Mouse (Mus musculus) stomach, embryonic 14.5 days (tissue): ENCODE measurements around the gene Fam168b. TPM values are rescaled to one million over a fixed set of nuclear protein-coding genes. Genes with fewer than 3 reads are reported as not detected.

ENCODE experiments used
- ATAC-seq: fragments of 200-750 bp; cut with Nextera tagmentation; 2 replicates; pipeline ENCODE4 v1.8.0; 2017; ENCODE audit warnings: low read depth, moderate TSS enrichment; ENCODE audit not compliant: insufficient number of reproducible peaks, insufficient read depth, low FRiP score
- H3K27ac ChIP-seq: fragments of 300-500 bp; sonication (generic); 2 replicates; pipeline ENCODE4 v1.5.1; 2014; ENCODE audit warnings: mild to moderate bottlenecking, low read length, moderate library complexity, mixed read lengths
- H3K27me3 ChIP-seq: fragments of 300-500 bp; sonication (generic); 2 replicates; pipeline ENCODE4 v1.6.1; 2014; ENCODE audit warnings: low read length, control low read depth, mixed read lengths; ENCODE audit not compliant: control insufficient read depth, insufficient read depth
- H3K36me3 ChIP-seq: fragments of 300-500 bp; sonication (generic); 2 replicates; pipeline ENCODE4 v1.6.1; 2014; ENCODE audit warnings: mild to moderate bottlenecking, control low read depth, low read length, moderate library complexity, mixed read lengths; ENCODE audit not compliant: control insufficient read depth, insufficient read depth
- H3K4me1 ChIP-seq: fragments of 300-500 bp; sonication (generic); 2 replicates; pipeline ENCODE4 v1.6.1; 2014; ENCODE audit warnings: low read length, control low read depth, mixed read lengths; ENCODE audit not compliant: control insufficient read depth, insufficient read depth
- H3K4me2 ChIP-seq: fragments of 300-500 bp; sonication (generic); replicated peaks from 2 replicates; pipeline ENCODE4 v1.6.1; 2014; ENCODE audit warnings: low read depth, low read length, control low read depth
- H3K4me3 ChIP-seq: fragments of 300-500 bp; sonication (generic); 2 replicates; pipeline ENCODE4 v1.5.1; 2014; ENCODE audit warnings: low read depth, low read length, control low read depth
- H3K9ac ChIP-seq: fragments of 300-500 bp; sonication (generic); replicated peaks from 2 replicates; pipeline ENCODE4 v1.6.1; 2014; ENCODE audit warnings: low read depth, mild to moderate bottlenecking, control low read depth, low read length, moderate library complexity, mixed read lengths
- H3K9me3 ChIP-seq: fragments of 300-500 bp; sonication (generic); 2 replicates; pipeline ENCODE4 v1.6.1; 2016; ENCODE audit warnings: low read depth, low read length, control low read depth; ENCODE audit not compliant: control insufficient read depth
- WGBS: fragments of 180-500 bp; shearing (Covaris S2); extraction: QIAGEN DNeasy Blood & Tissue Kit; methylation state at CpG from one replicate; pipeline ENCODE4 v1.1.7; 2014; 5-methylcytosine and 5-hydroxymethylcytosine counted together
- polyA plus RNA-seq: library from polyadenylated mRNA; unstranded; fragments of >200 nt; fragmentation: Nextera tagmentation; extraction: Ambion mirVana; gene quantifications from 2 replicates; pipeline ENCODE4 v1.2.1, GENCODE M21; 2014

The Fam168b gene
- polyA plus RNA-seq, 1 experiment from 2014 or later, result 56.1 TPM

- H3K9me3 ChIP-seq, result no peaks in the 10 kb centered on the region
- no peaks in the 10 kb centered on the region for H3K4me1 ChIP-seq
- no peak overlapping the region for H3K27ac ChIP-seq
- no peaks in the 10 kb centered on the region for H3K27me3 ChIP-seq
- 66% methylated on average over 5 of the region's 5 CpGs for WGBS
- H3K9ac ChIP-seq, result no peak overlapping the region
- H3K36me3 ChIP-seq, result no peaks in the 10 kb centered on the region; the same call in 1 of the 2 replicates
- no peak overlapping the region for H3K4me2 ChIP-seq
- H3K4me3 ChIP-seq, result no peak overlapping the region
- ATAC-seq, result no peak
Measured at GRCm38 (mm10) chr1:34858671-34859070, 15.8 kb upstream of the Fam168b start.

GRCm38 (mm10) chr1:34855056-34855739 lies 12.3 kb upstream of the Fam168b start:
- WGBS, result 61% methylated on average over 12 of the region's 12 CpGs
- no peak overlapping the region for H3K9ac ChIP-seq
- peaks cover 2% of the 10 kb centered on the region; the same call in 1 of the 2 replicates for H3K4me1 ChIP-seq
- ATAC-seq, result no peak
- no peak overlapping the region for H3K27ac ChIP-seq
- H3K4me2 ChIP-seq, result no peak overlapping the region
- no peaks in the 10 kb centered on the region for H3K36me3 ChIP-seq
- no peaks in the 10 kb centered on the region for H3K9me3 ChIP-seq
- H3K27me3 ChIP-seq, result no peaks in the 10 kb centered on the region
- no peak overlapping the region for H3K4me3 ChIP-seq

GRCm38 (mm10) chr1:34853786-34854185 lies 10.9 kb upstream of the Fam168b start:
- Histone ChIP-seq H3K9ac (no peak overlapping the region), H3K4me1 (peaks cover 5% of the 10 kb centered on the region; the same call in 1 of the 2 replicates), H3K4me2 (no peak overlapping the region), H3K9me3 (no peaks in the 10 kb centered on the region), H3K27ac (no peak overlapping the region), H3K36me3 (no peaks in the 10 kb centered on the region), H3K4me3 (no peak overlapping the region), H3K27me3 (no peaks in the 10 kb centered on the region)
- 96% methylated on average over 2 of the region's 2 CpGs for WGBS
- no peak for ATAC-seq

GRCm38 (mm10) chr1:34852116-34852878 lies 9.4 kb upstream of the Fam168b start:
- 72% methylated on average over 11 of the region's 11 CpGs for WGBS
- no peak overlapping the region for H3K9ac ChIP-seq

GRCm38 (mm10) chr1:34851562-34851961 lies 8.7 kb upstream of the Fam168b start:
- no peaks in the 10 kb centered on the region for H3K36me3 ChIP-seq
- H3K4me2 ChIP-seq, result no peak overlapping the region
- H3K27ac ChIP-seq, result no peak overlapping the region
- H3K9me3 ChIP-seq, result no peaks in the 10 kb centered on the region
- peaks cover 5% of the 10 kb centered on the region; the same call in 1 of the 2 replicates for H3K4me1 ChIP-seq
- no peak overlapping the region for H3K4me3 ChIP-seq
- no peak for ATAC-seq
- WGBS, result 49% methylated on average over 6 of the region's 6 CpGs
- H3K9ac ChIP-seq, result no peak overlapping the region
- no peaks in the 10 kb centered on the region for H3K27me3 ChIP-seq

More at GRCm38 (mm10) chr1:34852116-34852878, 9.4 kb upstream of the Fam168b start:
- no peaks in the 10 kb centered on the region for H3K9me3 ChIP-seq
- H3K36me3 ChIP-seq, result no peaks in the 10 kb centered on the region
- no peaks in the 10 kb centered on the region for H3K27me3 ChIP-seq
- no peak for ATAC-seq
- no peak overlapping the region for H3K4me2 ChIP-seq
- no peak overlapping the region for H3K27ac ChIP-seq
- H3K4me1 ChIP-seq, result peaks cover 5% of the 10 kb centered on the region; the same call in 1 of the 2 replicates
- no peak overlapping the region for H3K4me3 ChIP-seq

- no peak overlapping the region; the same call in 1 of the 2 replicates for H3K9ac ChIP-seq
- H3K4me3 ChIP-seq, result peak overlapping the region; percentile 48
- WGBS, result 45% methylated on average over 11 of the region's 11 CpGs
- H3K4me2 ChIP-seq, result peak overlapping the region; percentile 74
- H3K9me3 ChIP-seq, result no peaks in the 10 kb centered on the region
- H3K36me3 ChIP-seq, result no peaks in the 10 kb centered on the region
- H3K27me3 ChIP-seq, result no peaks in the 10 kb centered on the region
- ATAC-seq, result peak; percentile 16; the same call in 1 of the 2 replicates
- peaks cover 5% of the 10 kb centered on the region; the same call in 1 of the 2 replicates for H3K4me1 ChIP-seq
- no peak overlapping the region for H3K27ac ChIP-seq
Measured at GRCm38 (mm10) chr1:34850343-34851136, 7.7 kb upstream of the Fam168b start.

GRCm38 (mm10) chr1:34849745-34850342 lies 7.0 kb upstream of the Fam168b start, which contains the start of gene Plekhb2:
Gene Plekhb2, plus strand, starts transcription at chr1:34849976.
- ATAC-seq, result peak; percentile 86
- Histone ChIP-seq H3K9me3 (no peaks in the 10 kb centered on the region), H3K9ac (peak within 1 kb of the TSS; percentile 58), H3K27me3 (no peaks in the 10 kb centered on the region), H3K4me2 (peak within 1 kb of the TSS; percentile 74), H3K4me1 (peaks cover 5% of the 10 kb centered on the region; the same call in 1 of the 2 replicates), H3K36me3 (no peaks in the 10 kb centered on the region), H3K27ac (peak within 1 kb of the TSS; percentile 21; the same call in 1 of the 2 replicates), H3K4me3 (peak within 1 kb of the TSS; percentile 48)
- 0% methylated on average over 39 of the region's 40 CpGs for WGBS
